Mouse (Mus musculus): Measurements from ENCODE around the gene Ankrd60. TPM values are rescaled to one million over a fixed set of nuclear protein-coding genes. Genes with fewer than 3 reads are reported as not detected.

Gene Ankrd60
- not detected for polyA plus RNA-seq (2015; fragmentation: Illumina TruSeq; extraction: RNeasy Lipid Tissue Mini Kit (QIAGEN cat#74804); ENCODE audit: insufficient read depth, low replicate concordance)

DNA sequence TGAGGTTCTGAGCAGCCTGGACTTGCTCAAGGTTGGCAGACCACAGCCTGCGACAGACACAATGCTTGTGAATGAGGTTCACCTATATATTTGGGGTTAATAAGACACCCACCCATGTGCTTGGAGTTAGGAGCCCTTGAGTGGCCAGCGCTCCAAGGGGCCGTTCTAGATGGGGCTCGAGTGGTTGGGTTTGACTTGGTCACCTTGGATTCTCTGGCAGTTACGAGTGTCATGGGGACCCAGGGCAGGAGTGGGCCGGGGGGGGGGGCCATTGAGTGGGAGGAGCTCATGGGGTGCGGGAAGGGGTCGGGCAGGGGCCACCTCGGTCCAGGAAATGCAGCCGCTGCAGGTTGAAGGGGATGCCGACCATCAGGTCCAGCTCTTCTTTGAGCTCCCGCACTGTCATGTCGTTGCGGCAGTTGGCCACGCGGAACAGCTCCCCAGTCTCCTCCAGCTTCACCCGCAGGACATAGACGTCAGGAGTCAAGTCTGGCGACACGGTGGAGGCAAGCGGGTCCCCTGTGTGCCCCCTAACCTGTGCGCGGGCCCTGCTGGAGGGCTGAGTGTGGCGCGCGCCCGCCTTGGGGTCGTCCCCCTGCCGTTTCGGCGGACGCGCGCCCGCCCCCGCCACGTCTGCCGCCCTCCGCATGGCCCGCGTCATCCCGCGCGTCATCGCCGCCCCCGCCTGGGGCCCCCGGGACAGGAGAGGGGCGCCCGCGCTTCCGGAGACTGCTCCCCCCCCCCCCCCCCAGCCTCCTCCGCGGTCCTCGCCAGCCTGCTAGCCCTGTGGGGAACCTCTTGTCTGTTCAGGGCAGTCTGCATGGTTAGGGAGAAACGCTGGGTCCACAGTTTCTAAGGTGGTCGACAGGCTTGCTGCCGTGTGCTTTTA is at the start of gene Ankrd60:
Gene Ankrd60 (minus strand): TSS at position 697 of the 889 bp plus-strand sequence.

DNA sequence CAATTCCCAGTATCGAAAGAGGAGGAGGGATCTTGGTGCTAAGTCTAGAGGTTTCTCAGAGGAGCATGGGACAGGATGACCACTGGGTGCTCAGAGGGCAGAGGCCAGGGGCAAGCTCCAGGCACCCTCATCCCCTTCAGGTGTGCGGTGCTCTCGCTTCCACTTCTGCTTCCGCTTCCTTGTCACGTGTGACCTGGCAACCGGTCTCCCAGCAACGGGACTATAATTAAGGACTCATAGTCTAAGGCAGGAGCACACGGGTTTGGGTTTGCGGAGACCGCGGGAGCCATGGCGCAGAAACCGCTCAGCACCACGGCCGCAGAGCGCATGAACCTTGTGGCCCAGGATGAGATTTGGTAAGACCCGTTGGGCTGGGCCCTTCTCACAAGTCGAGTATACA is 55.8 kb downstream of the Ankrd60 start, which contains the start of gene 1700021F07Rik:
Gene 1700021F07Rik (plus strand): TSS at position 211 of the 400 bp plus-strand sequence.

Other genes with a start within 250 kb of the Ankrd60 start
- gene 1700021F07Rik, start 55.8 kb downstream of the Ankrd60 start, polyA plus RNA-seq (2015; fragmentation: Illumina TruSeq; extraction: RNeasy Lipid Tissue Mini Kit (QIAGEN cat#74804); ENCODE audit: insufficient read depth, low replicate concordance) = not detected
- 23.7 TPM for gene Rab22a, start 81.4 kb upstream of the Ankrd60 start, polyA plus RNA-seq (2015; fragmentation: Illumina TruSeq; extraction: RNeasy Lipid Tissue Mini Kit (QIAGEN cat#74804); ENCODE audit: insufficient read depth, low replicate concordance)
- not detected for gene 1700010B08Rik, start 141.1 kb upstream of the Ankrd60 start, polyA plus RNA-seq (2015; fragmentation: Illumina TruSeq; extraction: RNeasy Lipid Tissue Mini Kit (QIAGEN cat#74804); ENCODE audit: insufficient read depth, low replicate concordance)
- gene Vapb, start 159.1 kb upstream of the Ankrd60 start, polyA plus RNA-seq (2015; fragmentation: Illumina TruSeq; extraction: RNeasy Lipid Tissue Mini Kit (QIAGEN cat#74804); ENCODE audit: insufficient read depth, low replicate concordance) = 48.4 TPM

Measured in spleen, adult 10 weeks (tissue).